Mouse (Mus musculus): Measurements from ENCODE around the gene Scn8a.

Scn8a gene

GRCm38 (mm10) chr15:101075150-101075549 is 205.5 kb downstream of the Scn8a start:
- DNase-seq, result no peak

DNA sequence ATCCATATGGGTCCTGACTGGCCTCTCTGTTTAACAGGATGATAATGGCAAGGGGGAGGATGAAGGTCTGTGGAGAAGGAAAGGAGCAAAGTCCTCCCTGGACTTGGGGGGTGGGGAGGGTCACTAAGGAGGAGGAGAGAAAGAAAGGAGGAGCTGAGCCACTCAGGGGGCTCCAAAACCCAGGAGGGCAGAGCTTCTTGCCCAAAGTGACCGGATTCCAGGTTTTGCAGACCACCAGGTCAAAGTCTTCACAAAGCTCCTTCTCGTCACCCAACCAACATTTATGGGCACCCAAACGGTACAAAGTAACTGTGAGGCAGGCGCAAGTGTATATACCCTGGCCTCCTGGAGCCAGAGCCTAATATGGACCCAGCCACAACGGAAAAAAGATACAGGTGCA is 206.0 kb downstream of the Scn8a start:
- DNase-seq, result no peak

- no peak for DNase-seq
Measured at GRCm38 (mm10) chr15:101076071-101077000, 206.7 kb downstream of the Scn8a start.

GRCm38 (mm10) chr15:101077001-101077812 is 207.5 kb downstream of the Scn8a start:
- DNase-seq, result no peak

DNA sequence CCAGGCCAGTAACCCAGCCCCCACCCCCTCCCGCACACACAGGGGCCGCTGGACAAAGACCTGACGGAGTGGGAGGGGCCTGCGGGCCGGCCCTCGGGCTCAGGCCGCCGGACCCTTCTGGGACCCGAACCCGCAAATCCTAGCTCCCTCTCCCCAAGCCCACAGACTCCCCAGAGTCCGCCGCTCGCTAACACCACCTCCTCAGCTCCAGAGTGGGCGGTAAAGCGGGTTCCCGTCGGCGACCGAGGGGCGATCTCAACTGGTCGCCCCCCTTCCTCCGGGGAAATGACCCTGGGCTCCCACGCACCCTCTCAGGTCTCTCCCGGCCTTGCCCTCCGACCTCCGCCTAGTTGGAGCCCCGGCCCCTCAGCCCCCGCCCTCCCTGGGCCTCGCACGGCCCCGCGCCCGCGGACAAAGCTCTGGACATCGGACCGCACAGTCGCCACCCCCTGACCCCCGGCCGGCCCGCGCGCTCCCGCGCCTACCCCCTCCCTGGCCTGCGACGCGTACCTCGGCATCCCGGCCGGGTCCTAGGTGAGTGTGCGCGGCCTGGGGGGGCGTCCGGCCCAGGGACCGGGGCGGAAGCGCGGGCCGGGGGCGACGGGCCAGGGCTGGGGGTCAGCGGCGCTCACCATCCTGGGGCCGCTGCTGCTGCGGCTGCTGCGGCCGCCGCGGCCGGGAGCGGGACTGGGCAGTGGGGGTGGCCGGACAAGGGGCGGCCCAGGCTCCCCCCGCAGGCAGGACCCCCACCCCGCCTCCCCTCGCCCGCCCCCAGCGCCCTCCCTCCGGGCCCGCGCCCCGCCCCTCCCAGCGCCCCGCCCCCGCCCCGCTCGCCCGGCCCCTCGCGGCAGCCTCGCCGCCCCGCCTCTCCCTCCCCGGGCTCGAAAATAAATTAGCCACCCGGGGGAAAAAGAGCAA is 208.4 kb downstream of the Scn8a start, which contains the start of gene Fignl2:
Gene Fignl2, minus strand, starts transcription at position 755 of the 918 bp plus-strand sequence.
- no peak for DNase-seq

DNA sequence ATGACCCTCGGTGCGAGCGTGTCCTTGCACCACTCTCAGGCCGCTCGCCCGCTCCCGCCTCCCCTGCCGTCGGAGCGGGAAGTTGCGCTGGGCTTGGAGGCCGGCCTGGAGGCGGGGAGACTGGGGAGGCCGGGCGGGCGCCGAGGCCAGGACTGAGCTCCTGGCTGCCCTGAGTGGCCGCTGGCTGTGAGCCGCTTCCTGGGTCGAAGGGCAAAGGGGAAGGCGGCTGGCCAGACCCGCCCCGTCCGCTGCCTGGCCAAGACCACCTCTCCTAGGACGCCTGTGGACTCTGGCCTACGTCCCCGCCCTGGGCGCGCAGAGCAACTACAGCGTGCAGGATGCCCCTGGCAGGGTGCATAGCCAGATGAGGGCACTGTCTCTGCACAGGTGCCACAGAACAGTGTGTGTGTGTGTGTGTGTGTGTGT is 209.1 kb downstream of the Scn8a start:
- DNase-seq, result peak; percentile 28

DNA sequence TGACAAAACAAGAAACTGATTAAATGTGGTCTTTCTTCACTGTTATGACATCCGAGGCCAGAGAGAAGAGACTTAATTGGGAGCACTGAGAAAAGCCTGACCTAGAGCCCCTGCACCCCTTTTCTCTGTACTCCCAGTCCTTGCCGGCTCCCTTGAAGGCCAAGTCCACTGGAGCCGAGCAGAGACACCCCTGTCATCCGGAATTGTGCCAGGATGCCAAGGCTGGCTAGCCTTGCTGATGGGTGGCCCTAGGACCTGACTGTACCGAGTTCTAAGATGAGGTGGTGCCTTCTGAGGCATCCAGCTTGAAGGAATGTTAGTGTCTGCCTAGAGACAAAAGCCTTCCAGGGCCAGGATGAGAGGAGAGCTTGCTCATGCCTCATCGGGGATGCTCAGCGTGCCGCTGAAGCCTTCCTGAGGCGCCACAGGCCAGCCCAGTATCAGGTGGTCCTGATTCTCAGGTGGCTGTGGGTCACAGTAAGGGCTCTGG is 210.4 kb downstream of the Scn8a start:
- DNase-seq, result no peak

GRCm38 (mm10) chr15:101081035-101081548 is 211.4 kb downstream of the Scn8a start:
- DNase-seq, result no peak

- no peak for DNase-seq
Measured at GRCm38 (mm10) chr15:101082236-101082635, 212.6 kb downstream of the Scn8a start.

DNA sequence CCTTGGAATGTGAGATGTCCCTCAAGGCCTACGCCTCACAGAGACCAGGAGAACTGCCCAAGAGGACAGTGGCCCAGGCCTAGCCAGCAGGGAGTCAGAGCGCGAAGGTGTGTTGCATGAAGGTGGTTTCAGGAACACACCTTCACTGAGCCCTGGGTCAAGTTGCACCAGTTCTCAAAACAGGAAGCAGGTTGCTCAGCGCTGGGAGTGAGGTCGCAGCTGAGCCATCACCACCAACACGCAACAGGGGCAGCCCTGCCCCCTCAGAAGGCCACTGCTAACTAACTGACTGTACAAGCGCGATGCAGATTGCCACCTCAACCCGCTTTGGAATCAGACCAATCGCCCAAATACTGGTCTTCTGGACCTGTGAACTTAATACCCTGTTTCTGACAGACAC is 214.8 kb downstream of the Scn8a start:
- DNase-seq, result no peak

DNA sequence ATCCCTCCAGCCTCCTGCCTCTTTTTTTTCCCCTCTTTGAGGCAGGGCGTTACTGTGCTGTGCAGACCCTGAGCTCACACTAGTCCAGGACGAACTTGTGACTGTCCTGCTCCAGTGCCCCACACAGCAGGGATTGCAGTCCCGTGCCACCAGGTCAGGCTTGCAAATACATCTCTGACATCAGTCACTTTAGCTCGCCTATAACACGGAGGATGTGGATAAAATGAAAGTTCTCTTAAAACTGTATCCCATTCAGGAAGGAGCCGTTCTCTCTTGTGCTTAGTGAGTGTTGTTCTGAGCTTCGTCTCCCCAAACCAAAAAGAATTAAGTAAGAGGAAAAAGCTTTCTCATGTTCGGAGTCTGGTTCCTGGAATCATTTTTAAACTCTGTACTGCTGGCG is 216.8 kb downstream of the Scn8a start:
- DNase-seq, result no peak

DNA sequence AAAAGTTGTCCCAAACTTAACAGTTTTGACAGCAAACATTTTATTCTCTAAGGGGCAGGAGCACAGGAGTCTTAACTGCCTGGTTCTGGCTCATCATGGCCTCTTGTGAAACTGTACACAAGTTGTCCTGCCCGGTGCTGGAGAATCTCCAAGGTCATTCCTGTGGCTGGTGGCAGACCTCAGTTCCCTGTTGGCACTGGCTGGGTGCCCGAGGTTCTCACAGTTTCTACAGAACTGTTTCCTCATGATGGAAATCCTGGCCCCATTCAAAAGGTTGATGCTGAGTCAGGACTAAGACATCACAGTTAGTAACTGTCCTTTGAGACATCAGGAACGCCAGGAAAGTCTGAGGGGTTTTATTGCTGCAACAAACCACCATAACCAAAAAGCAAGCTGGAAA is 217.3 kb downstream of the Scn8a start:
- DNase-seq, result no peak

DNA sequence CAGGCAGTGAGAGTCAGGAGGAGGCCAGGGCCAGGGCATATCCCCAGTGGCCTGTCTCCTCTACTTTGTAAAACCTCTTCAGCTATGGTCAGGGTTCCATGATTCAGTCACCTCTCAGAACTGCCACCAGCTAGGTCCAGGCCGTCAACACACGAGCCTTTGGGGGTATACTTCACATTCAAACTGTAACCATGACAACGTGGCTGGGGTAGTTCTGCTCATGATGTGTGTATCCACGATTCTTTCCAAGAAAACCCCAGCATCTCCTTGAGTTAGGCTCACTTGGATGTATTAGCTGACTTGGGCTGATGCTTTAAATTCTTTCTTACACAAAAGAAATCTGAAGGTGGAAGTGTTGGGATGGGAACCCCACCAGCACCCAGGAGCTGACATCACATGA is 218.6 kb downstream of the Scn8a start:
- no peak for DNase-seq

- DNase-seq, result no peak
Measured at GRCm38 (mm10) chr15:101091551-101091950, 221.9 kb downstream of the Scn8a start.

GRCm38 (mm10) chr15:101092121-101092828 is 222.6 kb downstream of the Scn8a start:
- no peak for DNase-seq

GRCm38 (mm10) chr15:101092829-101093648 is 223.4 kb downstream of the Scn8a start:
- DNase-seq, result no peak

- DNase-seq, result no peak
Measured at GRCm38 (mm10) chr15:101093988-101094387, 224.3 kb downstream of the Scn8a start.

DNA sequence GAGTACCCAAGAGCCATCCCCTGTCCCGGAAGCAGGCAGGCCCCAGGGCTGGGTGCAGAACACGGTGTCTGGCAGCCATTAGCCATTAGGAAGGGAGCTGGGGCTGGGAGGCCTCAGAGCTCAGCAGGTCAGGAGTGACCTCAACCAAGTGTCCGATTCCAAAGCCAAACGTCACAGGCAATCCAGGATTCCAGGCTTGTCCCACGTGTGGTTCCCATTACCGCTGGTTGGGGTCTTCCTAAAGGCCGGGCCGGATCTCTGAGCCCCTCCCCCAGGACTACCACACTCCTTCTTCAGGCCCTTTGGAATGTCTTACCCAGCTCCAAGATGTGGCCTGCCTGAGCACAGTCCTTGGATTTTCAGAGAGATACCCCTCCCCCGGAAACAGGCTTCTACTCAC is 225.3 kb downstream of the Scn8a start:
- no peak for DNase-seq

- no peak for DNase-seq
Measured at GRCm38 (mm10) chr15:101095392-101095791, 225.7 kb downstream of the Scn8a start.

Measured in thymus, postnatal 4 days (tissue).